Mouse (Mus musculus) monocyte, adult 5-6 weeks (primary cell): ENCODE data around the gene Gm17606. TPM values are rescaled to one million over a fixed set of nuclear protein-coding genes. Genes with fewer than 3 reads are reported as not detected.
"Not testable (repeated sequence)": the region's sequence is repeated elsewhere in the genome, so short reads cannot be mapped to it uniquely, and the experiment has no call there.

Source experiments
- ATAC-seq: fragments of 153-309, 156-312 bp; replicated peaks from 2 replicates; pipeline ENCODE4 v1.8.0; 2017; ENCODE audit warnings: mild to moderate bottlenecking; ENCODE audit not compliant: low TSS enrichment, insufficient number of reproducible peaks, severe bottlenecking, poor library complexity, low FRiP score
- total RNA-seq: library from RNA; stranded (forward); fragments of 200-1000, 200-491, 200-594 nt; gene quantifications from 3 replicates; pipeline ENCODE4 v1.2.3, GENCODE M21; 2017

Gm17606 gene
- not detected in 3 replicates for total RNA-seq

- ATAC-seq: no peak
Observed at GRCm38 (mm10) chr14:54640946-54641304, at the start of gene Gm17606. Gm17606 (plus strand) TSS chr14:54640952.

GRCm38 (mm10) chr14:54591056-54591455, 49.7 kb upstream of the Gm17606 start:
- no peak for ATAC-seq

- ATAC-seq: no peak
Observed at GRCm38 (mm10) chr14:54592319-54592934, 48.3 kb upstream of the Gm17606 start.

- 0 out of 2 replicates have a peak, but pooled peaks have one; percentile 19 for ATAC-seq
Observed at GRCm38 (mm10) chr14:54594055-54594454, 46.7 kb upstream of the Gm17606 start.

- no peak for ATAC-seq
Observed at GRCm38 (mm10) chr14:54594631-54595414, 45.9 kb upstream of the Gm17606 start.

GRCm38 (mm10) chr14:54597084-54597483, 43.7 kb upstream of the Gm17606 start:
- no peak; the same call in 1 of the 2 replicates for ATAC-seq

GRCm38 (mm10) chr14:54601601-54602000, 39.2 kb upstream of the Gm17606 start:
- ATAC-seq: no peak

GRCm38 (mm10) chr14:54602613-54603012, 38.1 kb upstream of the Gm17606 start:
- ATAC-seq: no peak

GRCm38 (mm10) chr14:54603038-54603654, 37.6 kb upstream of the Gm17606 start:
- ATAC-seq: peak; percentile 100

GRCm38 (mm10) chr14:54603686-54604085, 37.1 kb upstream of the Gm17606 start:
- no peak for ATAC-seq

- peak; percentile 28; the same call in 1 of the 2 replicates for ATAC-seq
Observed at GRCm38 (mm10) chr14:54605752-54606321, 34.9 kb upstream of the Gm17606 start, which contains the start of gene 4931414P19Rik. 4931414P19Rik (minus strand) TSS chr14:54605993.

GRCm38 (mm10) chr14:54607226-54607625, 33.5 kb upstream of the Gm17606 start:
- no peak for ATAC-seq

GRCm38 (mm10) chr14:54609245-54609644, 31.5 kb upstream of the Gm17606 start:
- ATAC-seq: no peak

GRCm38 (mm10) chr14:54609962-54610361, 30.8 kb upstream of the Gm17606 start:
- no peak for ATAC-seq

- no peak for ATAC-seq
Observed at GRCm38 (mm10) chr14:54610648-54611047, 30.1 kb upstream of the Gm17606 start.

GRCm38 (mm10) chr14:54614130-54614529, 26.6 kb upstream of the Gm17606 start:
- not testable (repeated sequence) for ATAC-seq

- ATAC-seq: no peak
Observed at GRCm38 (mm10) chr14:54616226-54616825, 24.4 kb upstream of the Gm17606 start.

- ATAC-seq: 0 out of 2 replicates have a peak, but pooled peaks have one; percentile 10
Observed at GRCm38 (mm10) chr14:54617152-54617896, 23.4 kb upstream of the Gm17606 start.
